Mouse (Mus musculus) kidney, adult 2 months (tissue): ENCODE measurements at regions not wholly inside any gene's neighbourhood (a gene's known extent, or its start where the extent isn't known, plus 50 kb on each side); places are given as distances from the start of the nearest gene placed in this dataset.

Source experiments
- DNase-seq: peaks from one replicate; pipeline ENCODE4 v3.0.0; 2021
- H3K27ac ChIP-seq: fragments of 200-500 bp; 2 replicates; pipeline ENCODE4 v1.5.1; 2012; ENCODE audit warnings: low read depth, low read length, control low read depth, inconsistent platforms; ENCODE audit not compliant: insufficient read depth
- H3K27me3 ChIP-seq: fragments of 200-500 bp; replicated peaks from 2 replicates; pipeline ENCODE4 v1.6.1; 2012; ENCODE audit warnings: mild to moderate bottlenecking, moderate library complexity, low read length, inconsistent platforms; ENCODE audit not compliant: control insufficient read depth, insufficient read depth
- H3K36me3 ChIP-seq: fragments of 200-500 bp; 2 replicates; pipeline ENCODE4 v1.6.1; 2012; ENCODE audit warnings: mild to moderate bottlenecking, moderate library complexity, low read length, inconsistent platforms; ENCODE audit not compliant: control insufficient read depth, insufficient read depth
- H3K4me1 ChIP-seq: fragments of 200-500 bp; 2 replicates; pipeline ENCODE4 v1.6.1; 2011; ENCODE audit warnings: low read length; ENCODE audit not compliant: control insufficient read depth, insufficient read depth
- H3K4me3 ChIP-seq: fragments of 200-500 bp; 2 replicates; pipeline ENCODE4 v1.5.1; 2011; ENCODE audit warnings: mild to moderate bottlenecking, low read depth, low read length, control low read depth; ENCODE audit not compliant: insufficient read depth
- CTCF ChIP-seq: fragments of 200-500 bp; conservative IDR thresholded peaks from 2 replicates; pipeline ENCODE4 v1.5.1; 2011; ENCODE audit warnings: low read depth, mild to moderate bottlenecking, control low read depth, low read length, moderate library complexity, mixed read lengths; ENCODE audit not compliant: insufficient read depth, insufficient read length
- POLR2A ChIP-seq: fragments of 200-500 bp; IDR thresholded peaks from one replicate; pipeline ENCODE4 v1.6.1; 2011; ENCODE audit warnings: low read depth, low read length, control low read depth
- WGBS: fragments of 180-500 bp; shearing (Covaris S2); methylation state at CpG from one replicate; pipeline ENCODE4 v1.1.7; 2018; 5-methylcytosine and 5-hydroxymethylcytosine counted together

DNA sequence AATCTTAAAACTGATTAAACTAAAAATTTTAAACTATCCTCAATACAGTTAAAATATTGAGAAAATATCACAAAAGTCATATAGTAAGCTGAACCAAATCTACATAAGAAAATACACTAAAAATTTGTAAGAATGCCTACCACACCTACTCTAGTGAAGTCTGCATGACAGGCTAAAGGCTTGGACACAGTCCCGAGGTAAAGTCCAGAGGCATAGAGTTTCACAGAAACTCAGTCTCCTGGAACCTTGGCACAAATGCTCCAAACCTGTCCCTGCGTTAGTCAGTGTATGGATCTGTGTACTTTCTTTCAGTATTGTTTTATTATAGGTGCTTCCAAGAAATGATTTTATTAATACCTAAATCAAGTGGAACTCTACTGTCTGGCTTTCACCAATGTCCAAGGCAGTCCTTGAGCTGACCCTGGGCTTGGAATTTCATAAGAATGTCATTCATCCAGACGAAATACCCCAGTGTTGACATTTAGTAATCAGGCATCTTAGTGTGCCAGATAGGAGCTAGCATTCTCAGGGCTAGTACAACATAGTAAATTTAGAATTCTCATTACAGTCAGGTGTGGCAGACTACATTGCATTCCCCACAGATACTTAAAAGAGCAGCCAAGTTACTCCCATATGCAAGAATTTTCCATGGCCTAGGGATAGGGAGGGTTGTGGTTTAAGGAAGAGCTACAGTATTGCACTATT lies 435.5 kb upstream of the Cdh20 start:
- Histone ChIP-seq H3K4me3 (no peak overlapping the region), H3K36me3 (no peaks in the 10 kb centered on the region), H3K4me1 (no peaks in the 10 kb centered on the region), H3K27me3 (no peaks in the 10 kb centered on the region), H3K27ac (no peak overlapping the region)
- DNase-seq: peak; percentile 50
- WGBS: 33% methylated on average over 3 of the region's 3 CpGs
- TF ChIP-seq CTCF: no peak
- TF ChIP-seq POLR2A: no peak

DNA sequence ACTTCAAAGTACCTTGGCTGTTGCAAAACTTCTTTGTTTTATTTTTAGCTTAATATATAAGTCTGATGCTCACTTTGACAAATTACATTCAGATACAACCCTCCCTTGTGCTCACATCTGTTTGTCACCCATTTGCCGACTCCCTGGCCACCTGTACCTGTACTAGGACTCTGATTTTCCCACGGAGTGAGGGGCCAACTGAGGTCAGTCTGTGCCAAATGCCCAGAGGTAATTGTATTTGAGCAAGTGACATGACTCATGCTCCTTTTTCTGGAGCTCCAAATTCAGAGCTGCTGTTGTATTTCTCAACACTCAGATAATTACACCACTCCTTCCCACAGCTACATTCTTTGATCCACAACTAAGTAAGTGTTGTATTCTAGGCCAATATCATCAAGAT lies 434.8 kb upstream of the Cdh20 start:
- Histone ChIP-seq H3K27me3 (no peaks in the 10 kb centered on the region), H3K4me3 (no peak overlapping the region), H3K36me3 (no peaks in the 10 kb centered on the region), H3K4me1 (no peaks in the 10 kb centered on the region), H3K27ac (no peak overlapping the region)
- no peak for TF ChIP-seq POLR2A
- TF ChIP-seq CTCF: no peak
- DNase-seq: no peak
- 57% methylated on average over 2 of the region's 2 CpGs for WGBS
